ENCODE assay signal across 8 mouse cellular contexts in genomic region chr11:53431347-53432056, GRCm38 (mm10). TPM values are rescaled to one million over a fixed set of nuclear protein-coding genes. Genes with fewer than 3 reads are reported as not detected.
DNase-seq lines count a peak whose midpoint lies in the region; ATAC-seq lines count a peak whose summit lies in the region.

No protein-coding gene starts in this region.

- peak overlapping the region; percentile 85 for H3K27ac ChIP-seq in hindbrain, embryonic 10.5 days
- H3K27ac ChIP-seq in lung, embryonic 16.5 days (ENCODE audit: low read length), result peak overlapping the region; percentile 78

- peaks cover 20% of the 10 kb centered on the region for H3K36me3 ChIP-seq in hindbrain, embryonic 10.5 days
- peaks cover 7% of the 10 kb centered on the region; the same call in 1 of the 2 replicates for H3K36me3 ChIP-seq in lung, embryonic 16.5 days (ENCODE audit: control insufficient read depth, insufficient read depth, low read length)

- H3K9ac ChIP-seq in lung, embryonic 16.5 days (ENCODE audit: low read length), result peak overlapping the region; percentile 46; the same call in 1 of the 2 replicates

- no peaks in the 10 kb centered on the region for H3K27me3 ChIP-seq in hindbrain, embryonic 10.5 days (ENCODE audit: insufficient read depth, poor library complexity, severe bottlenecking)
- no peaks in the 10 kb centered on the region for H3K27me3 ChIP-seq in lung, embryonic 16.5 days (ENCODE audit: control insufficient read depth, insufficient read depth, low read depth, low read length)

- peak; percentile 16 to 48 for DNase-seq in lung, adult 18-20 months
- no peak for DNase-seq in lung, postnatal 4 days
- DNase-seq in hindbrain, embryonic 10.5 days (ENCODE audit: low spot score), result no peak
- DNase-seq in ovary, postnatal 14 days (ENCODE audit: low spot score), result no peak
- no peak for DNase-seq in T-cell, adult 2 months (ENCODE audit: low spot score)
- DNase-seq in testis, postnatal 10 days (ENCODE audit: low spot score), result no peak

- WGBS in hindbrain, embryonic 10.5 days, result 25% methylated on average over 9 of the region's 9 CpGs
- WGBS in lung, embryonic 16.5 days, result 11% methylated on average over 9 of the region's 9 CpGs

- peak overlapping the region; percentile 93 for H3K4me2 ChIP-seq in lung, embryonic 16.5 days (ENCODE audit: low read depth, low read length)

- H3K4me1 ChIP-seq in hindbrain, embryonic 10.5 days (replicated peaks), result peaks cover 21% of the 10 kb centered on the region
- H3K4me1 ChIP-seq in lung, embryonic 16.5 days (replicated peaks; ENCODE audit: control insufficient read depth, insufficient read depth, low read length), result peaks cover 12% of the 10 kb centered on the region

- ATAC-seq in common myeloid progenitor, adult 5-6 weeks (replicated peaks; ENCODE audit: low read depth, poor library complexity, severe bottlenecking), result 0 out of 2 replicates have a peak, but pooled peaks have one; percentile 2
- ATAC-seq in lung, embryonic 16.5 days (ENCODE audit: low read depth), result peak; percentile 37

- H3K4me3 ChIP-seq in hindbrain, embryonic 10.5 days, result peak overlapping the region; percentile 95
- H3K4me3 ChIP-seq in lung, embryonic 16.5 days (ENCODE audit: low read length), result peak overlapping the region; percentile 89

- H3K9me3 ChIP-seq in hindbrain, embryonic 10.5 days, result no peaks in the 10 kb centered on the region
- H3K9me3 ChIP-seq in lung, embryonic 16.5 days (ENCODE audit: control insufficient read depth, low read length), result no peaks in the 10 kb centered on the region

RNA-seq across cellular contexts. Expression of gene Gdf9, which starts 0.7 kb away (rescaled TPM):
- 1.1 TPM in 1 of 2 replicates, not detected in the other for total RNA-seq in common myeloid progenitor, adult 5-6 weeks (2017)
- 2.6 and 2.9 TPM in 2 replicates for polyA plus RNA-seq in hindbrain, embryonic 10.5 days (2016; fragmentation: Nextera tagmentation; extraction: Ambion mirVana)
- polyA plus RNA-seq in lung, embryonic 16.5 days (2015; fragmentation: Nextera tagmentation; extraction: Ambion mirVana), result 1.4 and 2.1 TPM in 2 replicates

RNA-seq across cellular contexts. Expression of gene Uqcrq, which starts 0.9 kb away (rescaled TPM):
- total RNA-seq in common myeloid progenitor, adult 5-6 weeks (2017), result 39.5 and 53.6 TPM in 2 replicates
- polyA plus RNA-seq in hindbrain, embryonic 10.5 days (2016; fragmentation: Nextera tagmentation; extraction: Ambion mirVana), result 548 and 642 TPM in 2 replicates
- 479 and 495 TPM in 2 replicates for polyA plus RNA-seq in lung, embryonic 16.5 days (2015; fragmentation: Nextera tagmentation; extraction: Ambion mirVana)

RNA-seq across cellular contexts. Expression of gene Leap2, which starts 8.5 kb away (rescaled TPM):
- total RNA-seq in common myeloid progenitor, adult 5-6 weeks (2017), result not detected in 2 replicates
- 0.34 TPM in 1 of 2 replicates, not detected in the other for polyA plus RNA-seq in hindbrain, embryonic 10.5 days (2016; fragmentation: Nextera tagmentation; extraction: Ambion mirVana)
- polyA plus RNA-seq in lung, embryonic 16.5 days (2015; fragmentation: Nextera tagmentation; extraction: Ambion mirVana), result 1.0 TPM in 1 of 2 replicates, not detected in the other

RNA-seq across cellular contexts. Expression of gene Gm10447, which starts 25.4 kb away (rescaled TPM):
- not detected in 2 replicates for total RNA-seq in common myeloid progenitor, adult 5-6 weeks (2017)
- polyA plus RNA-seq in hindbrain, embryonic 10.5 days (2016; fragmentation: Nextera tagmentation; extraction: Ambion mirVana), result not detected in 2 replicates
- 0.06 TPM in 1 of 2 replicates, not detected in the other for polyA plus RNA-seq in lung, embryonic 16.5 days (2015; fragmentation: Nextera tagmentation; extraction: Ambion mirVana)

RNA-seq across cellular contexts. Expression of gene Shroom1, which starts 25.5 kb away (rescaled TPM):
- not detected in 2 replicates for total RNA-seq in common myeloid progenitor, adult 5-6 weeks (2017)
- 1.8 and 2.0 TPM in 2 replicates for polyA plus RNA-seq in hindbrain, embryonic 10.5 days (2016; fragmentation: Nextera tagmentation; extraction: Ambion mirVana)
- 1.9 and 2.8 TPM in 2 replicates for polyA plus RNA-seq in lung, embryonic 16.5 days (2015; fragmentation: Nextera tagmentation; extraction: Ambion mirVana)

Comparison
In these comparisons a context has a peak if more than half of its experiments do, and no peak if none do; other contexts are left out.
1. DNase-seq: peak in lung, adult 18-20 months (2 of 2); none in lung, postnatal 4 days (0 of 2), hindbrain, embryonic 10.5 days (single experiment), ovary, postnatal 14 days (single experiment), T-cell, adult 2 months (single experiment) and testis, postnatal 10 days (single experiment).